Mouse (Mus musculus) kidney, postnatal 0 days (tissue): ENCODE data around the gene Rarres1. TPM values are rescaled to one million over a fixed set of nuclear protein-coding genes. Genes with fewer than 3 reads are reported as not detected.

Source experiments
- ATAC-seq: fragments of 200-750 bp; cut with Nextera tagmentation; replicated peaks from 2 replicates; pipeline ENCODE4 v1.8.0; 2017; ENCODE audit warnings: low read depth, moderate number of reproducible peaks, moderate TSS enrichment, moderate library complexity; ENCODE audit not compliant: low FRiP score
- DNase-seq: peaks from one replicate; pipeline ENCODE4 v3.0.0-alpha.2; 2016; ENCODE audit warnings: low spot score
- H3K27ac ChIP-seq: fragments of 300-500 bp; sonication (generic); 2 replicates; pipeline ENCODE4 v1.5.1; 2014; ENCODE audit warnings: mild to moderate bottlenecking
- H3K27me3 ChIP-seq: fragments of 300-500 bp; sonication (generic); 2 replicates; pipeline ENCODE4 v1.6.1; 2014; ENCODE audit warnings: low read length, mixed read lengths; ENCODE audit not compliant: insufficient read depth
- H3K36me3 ChIP-seq: fragments of 300-500 bp; sonication (generic); 2 replicates; pipeline ENCODE4 v1.6.1; 2014; ENCODE audit warnings: low read length, mixed read lengths; ENCODE audit not compliant: insufficient read depth
- H3K4me1 ChIP-seq: fragments of 300-500 bp; sonication (generic); replicated peaks from 2 replicates; pipeline ENCODE4 v1.6.1; 2014; ENCODE audit warnings: antibody characterized with exemption, low read length, mixed read lengths; ENCODE audit not compliant: insufficient read depth
- H3K4me2 ChIP-seq: fragments of 300-500 bp; sonication (generic); 2 replicates; pipeline ENCODE4 v1.6.1; 2014; ENCODE audit warnings: mild to moderate bottlenecking, low read length, moderate library complexity, mixed read lengths
- H3K4me3 ChIP-seq: fragments of 300-500 bp; sonication (generic); replicated peaks from 2 replicates; pipeline ENCODE4 v1.5.1; 2014; ENCODE audit warnings: low read depth, low read length
- H3K9ac ChIP-seq: fragments of 300-500 bp; sonication (generic); 2 replicates; pipeline ENCODE4 v1.6.1; 2014; ENCODE audit warnings: low read depth, low read length
- H3K9me3 ChIP-seq: fragments of 300-500 bp; sonication (generic); replicated peaks from 2 replicates; pipeline ENCODE4 v1.6.1; 2016; ENCODE audit warnings: low read length, inconsistent platforms, mixed read lengths
- CTCF ChIP-seq: IDR thresholded peaks from 2 replicates; pipeline ENCODE4 v1.5.1; 2016; ENCODE audit warnings: antibody characterized with exemption, low read depth, mild to moderate bottlenecking, moderate library complexity
- WGBS: fragments of 180-500 bp; shearing (Covaris S2); extraction: QIAGEN DNeasy Blood & Tissue Kit; methylation state at CpG from one replicate; pipeline ENCODE4 v1.1.7; 2014; 5-methylcytosine and 5-hydroxymethylcytosine counted together
- polyA plus RNA-seq: library from polyadenylated mRNA; unstranded; fragments of >200 nt; fragmentation: Nextera tagmentation; extraction: Ambion mirVana; gene quantifications from 2 replicates; pipeline ENCODE4 v1.2.1, GENCODE M21; 2015

The Rarres1 gene
- polyA plus RNA-seq, 1 experiment from 2014 or later, result 7.6 TPM

- peaks cover 42% of the 10 kb centered on the region for H3K36me3 ChIP-seq
- 89% methylated on average over 21 of the region's 21 CpGs for WGBS
Observed at GRCm38 (mm10) chr3:67449660-67450059, 65.7 kb downstream of the Rarres1 start.

GRCm38 (mm10) chr3:67447143-67447542 lies 68.2 kb downstream of the Rarres1 start:
- peak; percentile 34; the same call in 1 of the 2 replicates for TF ChIP-seq CTCF
- H3K4me1 ChIP-seq, result no peaks in the 10 kb centered on the region
- H3K27me3 ChIP-seq, result no peaks in the 10 kb centered on the region
- H3K36me3 ChIP-seq, result peaks cover 38% of the 10 kb centered on the region
- H3K9ac ChIP-seq, result no peak overlapping the region
- H3K9me3 ChIP-seq, result no peaks in the 10 kb centered on the region
- no peak overlapping the region for H3K4me3 ChIP-seq
- H3K4me2 ChIP-seq, result no peak overlapping the region
- no peak overlapping the region for H3K27ac ChIP-seq
- ATAC-seq, result no peak
- 94% methylated on average over 2 of the region's 2 CpGs for WGBS
- DNase-seq, result no peak

More at GRCm38 (mm10) chr3:67449660-67450059, 65.7 kb downstream of the Rarres1 start:
- no peaks in the 10 kb centered on the region for H3K9me3 ChIP-seq
- no peak for ATAC-seq
- H3K9ac ChIP-seq, result no peak overlapping the region
- H3K4me3 ChIP-seq, result no peak overlapping the region
- no peak for TF ChIP-seq CTCF
- no peak overlapping the region for H3K4me2 ChIP-seq
- H3K27me3 ChIP-seq, result no peaks in the 10 kb centered on the region
- no peak for DNase-seq
- H3K4me1 ChIP-seq, result no peaks in the 10 kb centered on the region
- no peak overlapping the region for H3K27ac ChIP-seq

GRCm38 (mm10) chr3:67434011-67434410 lies 81.3 kb downstream of the Rarres1 start:
- Histone ChIP-seq H3K9ac (no peak overlapping the region), H3K27me3 (no peaks in the 10 kb centered on the region), H3K36me3 (peaks cover 35% of the 10 kb centered on the region), H3K4me1 (no peaks in the 10 kb centered on the region), H3K27ac (no peak overlapping the region), H3K9me3 (no peaks in the 10 kb centered on the region), H3K4me2 (no peak overlapping the region), H3K4me3 (no peak overlapping the region)
- DNase-seq (no peak), ATAC-seq (no peak)
- 93% methylated on average over 6 of the region's 6 CpGs for WGBS
- TF ChIP-seq CTCF, result no peak

GRCm38 (mm10) chr3:67429999-67430380 lies 85.3 kb downstream of the Rarres1 start, which contains the start of gene Gfm1:
Gene Gfm1 (plus strand): TSS chr3:67430096.
- WGBS, result under 1% methylated on average over 24 of the region's 24 CpGs
- TF ChIP-seq CTCF, result peak; percentile 87
- ATAC-seq, result peak; percentile 95

GRCm38 (mm10) chr3:67429338-67429998 lies 85.9 kb downstream of the Rarres1 start:
- Histone ChIP-seq H3K9ac (no peak overlapping the region), H3K9me3 (no peaks in the 10 kb centered on the region; the same call in 1 of the 2 replicates), H3K36me3 (0 out of 2 replicates have a peak, but pooled peaks cover 9% of the 10 kb centered on the region), H3K4me3 (peak overlapping the region; percentile 97), H3K27me3 (no peaks in the 10 kb centered on the region), H3K4me1 (no peaks in the 10 kb centered on the region), H3K27ac (no peak overlapping the region), H3K4me2 (peak overlapping the region; percentile 81)
- DNase-seq, result no peak
- TF ChIP-seq CTCF, result peak; percentile 52
- peak; percentile 44; the same call in 1 of the 2 replicates for ATAC-seq
- WGBS, result 31% methylated on average over 8 of the region's 8 CpGs

More at GRCm38 (mm10) chr3:67429999-67430380, 85.3 kb downstream of the Rarres1 start, which contains the start of gene Gfm1:
- H3K36me3 ChIP-seq, result 0 out of 2 replicates have a peak, but pooled peaks cover 9% of the 10 kb centered on the region
- no peaks in the 10 kb centered on the region for H3K27me3 ChIP-seq
- no peaks in the 10 kb centered on the region; the same call in 1 of the 2 replicates for H3K9me3 ChIP-seq
- H3K9ac ChIP-seq, result peak within 1 kb of the TSS; percentile 85
- peak within 1 kb of the TSS; percentile 43; the same call in 1 of the 2 replicates for H3K27ac ChIP-seq
- H3K4me1 ChIP-seq, result no peaks in the 10 kb centered on the region
- H3K4me2 ChIP-seq, result peak within 1 kb of the TSS; percentile 81
- DNase-seq, result peak; percentile 95
- peak within 1 kb of the TSS; percentile 97 for H3K4me3 ChIP-seq

Other genes starting within 250 kb of the Rarres1 start
- gene Mlf1, start 141.4 kb downstream of the Rarres1 start, polyA plus RNA-seq, result 7.7 and 8.2 TPM in 2 replicates
- gene Gm17402, start 140.4 kb downstream of the Rarres1 start, polyA plus RNA-seq, result not detected in 2 replicates
- gene Gfm1, start 85.4 kb downstream of the Rarres1 start, polyA plus RNA-seq, result 59.1 and 66.7 TPM in 2 replicates
- 66.6 and 70.1 TPM in 2 replicates for gene Lxn, start 51.6 kb downstream of the Rarres1 start, polyA plus RNA-seq
- gene Mfsd1, start 67.2 kb upstream of the Rarres1 start, polyA plus RNA-seq, result 103 and 111 TPM in 2 replicates